Mouse (Mus musculus): ENCODE measurements around the gene Pacsin1.

DNA sequence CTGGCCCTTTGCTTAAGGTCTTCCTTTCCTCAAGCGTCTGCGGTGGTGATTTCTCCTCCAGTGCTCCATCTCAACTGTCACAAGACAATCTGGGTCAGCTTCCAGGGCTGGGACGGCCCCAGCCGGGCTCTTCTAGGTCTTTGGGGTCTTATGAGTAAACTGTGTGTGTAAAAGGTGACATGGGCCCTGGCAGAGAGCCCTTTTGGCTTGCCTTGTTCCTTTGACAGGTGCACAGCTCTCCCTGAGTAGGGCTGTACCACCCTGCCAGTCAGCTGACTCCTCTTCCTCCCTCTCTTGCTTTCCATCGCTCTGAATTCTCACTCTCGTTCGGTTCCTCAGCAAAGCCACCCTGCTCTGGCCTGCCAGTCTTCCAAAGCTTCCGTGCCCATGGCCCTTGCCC is 1.8 kb downstream of the Pacsin1 start:
- TF ChIP-seq GATA1 (IDR thresholded peaks at IDR 0.05; ENCODE audit: low read length) = no peak
- TF ChIP-seq TAL1 (IDR thresholded peaks at IDR 0.05; ENCODE audit: low read length) = no peak
